Comparison of ENCODE assay signal across 46 mouse cellular contexts in the genomic region with DNA sequence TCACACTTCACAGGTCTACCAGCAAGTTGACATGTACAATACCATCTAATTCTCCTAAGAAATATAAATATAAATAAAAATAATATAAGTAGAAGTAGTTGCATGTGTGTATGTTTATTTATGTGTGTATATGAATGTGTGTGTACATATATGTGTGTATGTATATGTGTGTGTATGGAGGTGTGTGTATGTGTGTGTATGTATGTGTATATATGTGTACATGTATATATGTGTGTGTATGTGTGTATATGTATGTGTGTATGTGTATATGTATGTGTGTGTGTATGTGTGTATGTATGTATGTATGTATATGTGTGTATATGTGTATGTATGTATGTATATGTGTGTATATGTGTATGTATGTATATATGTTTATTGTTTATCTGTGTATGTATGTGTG. TPM values are rescaled to one million over a fixed set of nuclear protein-coding genes. Genes with fewer than 3 reads are reported as not detected.
"Had no signal": no experiment of that assay in that cellular context is flagged by ENCODE, and none has a peak within 500 bp of the region (broad histone marks: within the 10 kb centered on the region; RNA-seq: fewer than 3 reads in every experiment).

No protein-coding gene starts in this region.

- DNase-seq: left cerebral cortex, postnatal 4 days; liver; liver, embryonic 13.5 days; liver, postnatal 0 days; lung, adult 18-20 months; lung, adult 2 months; lung, embryonic 14.5 days; lung, postnatal 10 days; lung, postnatal 14 days; lung, postnatal 36 days; lung, postnatal 4 days; midbrain, embryonic 14.5 days had no signal

- ATAC-seq: liver, embryonic 12.5 days; liver, postnatal 0 days; lung, postnatal 0 days; midbrain, embryonic 13.5 days; midbrain, embryonic 15.5 days; midbrain, embryonic 16.5 days had no signal

- H3K4me3 ChIP-seq: left cerebral cortex, adult 2 months; limb, embryonic 12.5 days; limb, embryonic 15.5 days; liver, embryonic 12.5 days; liver, embryonic 13.5 days; liver, embryonic 15.5 days; lung, embryonic 15.5 days; megakaryocyte, embryonic 14.5 days; midbrain, embryonic 10.5 days; midbrain, embryonic 12.5 days; midbrain, embryonic 13.5 days; midbrain, embryonic 15.5 days; myocyte; neural tube, embryonic 12.5 days; neural tube, embryonic 13.5 days had no signal

- H3K9me3 ChIP-seq: limb, embryonic 12.5 days; limb, embryonic 15.5 days; liver, embryonic 12.5 days; liver, embryonic 13.5 days; liver, embryonic 15.5 days; lung, embryonic 15.5 days; megakaryocyte, embryonic 14.5 days; midbrain, embryonic 10.5 days; midbrain, embryonic 12.5 days; midbrain, embryonic 13.5 days; midbrain, embryonic 15.5 days; neural tube, embryonic 13.5 days had no signal

- H3K9ac ChIP-seq: limb, embryonic 12.5 days; limb, embryonic 15.5 days; liver, embryonic 12.5 days; liver, embryonic 13.5 days; liver, embryonic 14.5 days; liver, embryonic 15.5 days; liver, postnatal 0 days; lung, embryonic 14.5 days; lung, embryonic 15.5 days; midbrain, embryonic 12.5 days; midbrain, embryonic 13.5 days; midbrain, embryonic 15.5 days; neural tube, embryonic 12.5 days; neural tube, embryonic 13.5 days had no signal

- H3K4me1 ChIP-seq: limb, embryonic 12.5 days; limb, embryonic 15.5 days; liver, embryonic 12.5 days; liver, embryonic 13.5 days; liver, embryonic 15.5 days; lung, embryonic 15.5 days; megakaryocyte, embryonic 14.5 days; midbrain, embryonic 10.5 days; midbrain, embryonic 12.5 days; midbrain, embryonic 13.5 days; midbrain, embryonic 15.5 days; neural tube, embryonic 12.5 days; neural tube, embryonic 13.5 days had no signal

- H3K4me2 ChIP-seq: limb, embryonic 12.5 days; limb, embryonic 15.5 days; liver, embryonic 11.5 days; liver, embryonic 12.5 days; liver, embryonic 13.5 days; liver, embryonic 15.5 days; lung, embryonic 14.5 days; lung, embryonic 15.5 days; midbrain, embryonic 12.5 days; midbrain, embryonic 13.5 days; midbrain, embryonic 15.5 days; neural tube, embryonic 12.5 days; neural tube, embryonic 13.5 days had no signal

- H3K27me3 ChIP-seq: limb, embryonic 12.5 days; limb, embryonic 15.5 days; liver, embryonic 12.5 days; liver, embryonic 13.5 days; liver, embryonic 15.5 days; lung, embryonic 15.5 days; megakaryocyte, embryonic 14.5 days; midbrain, embryonic 12.5 days; midbrain, embryonic 13.5 days; midbrain, embryonic 15.5 days; neural tube, embryonic 12.5 days; neural tube, embryonic 13.5 days had no signal

- H3K27ac ChIP-seq: left cerebral cortex, adult 2 months; limb, embryonic 12.5 days; limb, embryonic 15.5 days; liver, embryonic 12.5 days; liver, embryonic 13.5 days; liver, embryonic 14.5 days; liver, embryonic 15.5 days; lung, embryonic 15.5 days; macrophage; midbrain, embryonic 10.5 days; midbrain, embryonic 12.5 days; midbrain, embryonic 13.5 days; midbrain, embryonic 15.5 days; neural tube, embryonic 12.5 days; neural tube, embryonic 13.5 days had no signal

- H3K36me3 ChIP-seq: limb, embryonic 12.5 days; limb, embryonic 15.5 days; liver, embryonic 12.5 days; liver, embryonic 13.5 days; liver, embryonic 15.5 days; lung, embryonic 15.5 days; midbrain, embryonic 10.5 days; midbrain, embryonic 12.5 days; midbrain, embryonic 13.5 days; midbrain, embryonic 15.5 days; neural tube, embryonic 12.5 days; neural tube, embryonic 13.5 days had no signal

RNA-seq across cellular contexts. Expression of a gene that starts 8.8 kb away (rescaled TPM):
- total RNA-seq: left cerebral cortex, adult 2 months; left cerebral cortex, adult 8-10 months; left cerebral cortex, postnatal 10 days; left cerebral cortex, postnatal 14 days; left cerebral cortex, postnatal 25 days; left cerebral cortex, postnatal 36 days; left cerebral cortex, postnatal 4 days; liver, adult 2 months; megakaryocyte progenitor cell, adult 5-6 weeks; megakaryocyte, adult 5-6 weeks; megakaryocyte-erythroid progenitor cell, adult 5-6 weeks; monocyte, adult 5-6 weeks had no signal
- polyA plus RNA-seq: limb, embryonic 11.5 days; limb, embryonic 12.5 days; limb, embryonic 14.5 days; limb, embryonic 15.5 days; liver, adult 2 months; liver, embryonic 11.5 days; liver, embryonic 12.5 days; liver, embryonic 13.5 days; liver, embryonic 14.5 days; liver, embryonic 15.5 days; liver, embryonic 16.5 days; liver, postnatal 0 days; lung, adult 2 months; lung, embryonic 14.5 days; lung, embryonic 15.5 days; lung, embryonic 16.5 days; lung, postnatal 0 days; macrophage; midbrain, embryonic 10.5 days; midbrain, embryonic 12.5 days; midbrain, embryonic 13.5 days; midbrain, embryonic 14.5 days; midbrain, embryonic 15.5 days; midbrain, embryonic 16.5 days; myocyte; neural tube, embryonic 11.5 days; neural tube, embryonic 12.5 days; neural tube, embryonic 13.5 days had no signal

RNA-seq across cellular contexts. Expression of a gene that starts 12.1 kb away (rescaled TPM):
- total RNA-seq: left cerebral cortex, adult 2 months; left cerebral cortex, adult 8-10 months; left cerebral cortex, postnatal 10 days; left cerebral cortex, postnatal 14 days; left cerebral cortex, postnatal 25 days; left cerebral cortex, postnatal 36 days; left cerebral cortex, postnatal 4 days; liver, adult 2 months; megakaryocyte progenitor cell, adult 5-6 weeks; megakaryocyte, adult 5-6 weeks; megakaryocyte-erythroid progenitor cell, adult 5-6 weeks; monocyte, adult 5-6 weeks had no signal
- polyA plus RNA-seq: limb, embryonic 11.5 days; limb, embryonic 12.5 days; limb, embryonic 14.5 days; limb, embryonic 15.5 days; liver, adult 2 months; liver, embryonic 11.5 days; liver, embryonic 12.5 days; liver, embryonic 13.5 days; liver, embryonic 14.5 days; liver, embryonic 15.5 days; liver, embryonic 16.5 days; liver, postnatal 0 days; lung, adult 2 months; lung, embryonic 14.5 days; lung, embryonic 15.5 days; lung, embryonic 16.5 days; lung, postnatal 0 days; macrophage; midbrain, embryonic 10.5 days; midbrain, embryonic 12.5 days; midbrain, embryonic 13.5 days; midbrain, embryonic 14.5 days; midbrain, embryonic 15.5 days; midbrain, embryonic 16.5 days; myocyte; neural tube, embryonic 11.5 days; neural tube, embryonic 12.5 days; neural tube, embryonic 13.5 days had no signal

RNA-seq across cellular contexts. Expression of a gene that starts 34.9 kb away (rescaled TPM):
- total RNA-seq: left cerebral cortex, adult 2 months; left cerebral cortex, adult 8-10 months; left cerebral cortex, postnatal 10 days; left cerebral cortex, postnatal 14 days; left cerebral cortex, postnatal 25 days; left cerebral cortex, postnatal 36 days; left cerebral cortex, postnatal 4 days; liver, adult 2 months; megakaryocyte progenitor cell, adult 5-6 weeks; megakaryocyte, adult 5-6 weeks; megakaryocyte-erythroid progenitor cell, adult 5-6 weeks; monocyte, adult 5-6 weeks had no signal
- polyA plus RNA-seq: limb, embryonic 11.5 days; limb, embryonic 12.5 days; limb, embryonic 14.5 days; liver, adult 2 months; liver, embryonic 11.5 days; liver, embryonic 12.5 days; liver, embryonic 13.5 days; liver, embryonic 14.5 days; liver, embryonic 15.5 days; liver, embryonic 16.5 days; liver, postnatal 0 days; lung, adult 2 months; lung, embryonic 14.5 days; lung, embryonic 15.5 days; lung, embryonic 16.5 days; lung, postnatal 0 days; macrophage; midbrain, embryonic 10.5 days; midbrain, embryonic 12.5 days; midbrain, embryonic 13.5 days; midbrain, embryonic 14.5 days; midbrain, embryonic 15.5 days; myocyte; neural tube, embryonic 11.5 days; neural tube, embryonic 12.5 days; neural tube, embryonic 13.5 days had no signal

RNA-seq across cellular contexts. Expression of a gene that starts 42.1 kb away (rescaled TPM):
- total RNA-seq: left cerebral cortex, adult 2 months; left cerebral cortex, adult 8-10 months; left cerebral cortex, postnatal 10 days; left cerebral cortex, postnatal 14 days; left cerebral cortex, postnatal 25 days; left cerebral cortex, postnatal 36 days; left cerebral cortex, postnatal 4 days; liver, adult 2 months; megakaryocyte progenitor cell, adult 5-6 weeks; megakaryocyte, adult 5-6 weeks; megakaryocyte-erythroid progenitor cell, adult 5-6 weeks; monocyte, adult 5-6 weeks had no signal
- polyA plus RNA-seq: limb, embryonic 11.5 days; limb, embryonic 12.5 days; limb, embryonic 14.5 days; liver, adult 2 months; liver, embryonic 11.5 days; liver, embryonic 12.5 days; liver, embryonic 13.5 days; liver, embryonic 14.5 days; liver, embryonic 15.5 days; liver, postnatal 0 days; lung, adult 2 months; lung, embryonic 14.5 days; lung, embryonic 15.5 days; lung, embryonic 16.5 days; lung, postnatal 0 days; macrophage; midbrain, embryonic 10.5 days; midbrain, embryonic 12.5 days; midbrain, embryonic 13.5 days; midbrain, embryonic 14.5 days; midbrain, embryonic 15.5 days; midbrain, embryonic 16.5 days; myocyte; neural tube, embryonic 11.5 days; neural tube, embryonic 12.5 days; neural tube, embryonic 13.5 days had no signal

RNA-seq across cellular contexts. Expression of a gene that starts 45.1 kb away (rescaled TPM):
- total RNA-seq: left cerebral cortex, adult 2 months; left cerebral cortex, adult 8-10 months; left cerebral cortex, postnatal 10 days; left cerebral cortex, postnatal 14 days; left cerebral cortex, postnatal 25 days; left cerebral cortex, postnatal 36 days; left cerebral cortex, postnatal 4 days; liver, adult 2 months; megakaryocyte progenitor cell, adult 5-6 weeks; megakaryocyte, adult 5-6 weeks; megakaryocyte-erythroid progenitor cell, adult 5-6 weeks; monocyte, adult 5-6 weeks had no signal
- polyA plus RNA-seq: limb, embryonic 11.5 days; limb, embryonic 12.5 days; limb, embryonic 14.5 days; limb, embryonic 15.5 days; liver, adult 2 months; liver, embryonic 11.5 days; liver, embryonic 12.5 days; liver, embryonic 13.5 days; liver, embryonic 14.5 days; liver, embryonic 15.5 days; liver, embryonic 16.5 days; liver, postnatal 0 days; lung, adult 2 months; lung, embryonic 14.5 days; lung, embryonic 15.5 days; lung, embryonic 16.5 days; lung, postnatal 0 days; macrophage; midbrain, embryonic 10.5 days; midbrain, embryonic 12.5 days; midbrain, embryonic 13.5 days; midbrain, embryonic 14.5 days; midbrain, embryonic 15.5 days; midbrain, embryonic 16.5 days; myocyte; neural tube, embryonic 11.5 days; neural tube, embryonic 12.5 days; neural tube, embryonic 13.5 days had no signal
